Mouse (Mus musculus): ENCODE results near the gene Gucy1b2. TPM values are rescaled to one million over a fixed set of nuclear protein-coding genes. Genes with fewer than 3 reads are reported as not detected.

The Gucy1b2 gene
- polyA plus RNA-seq, 1 experiment from 2014 or later, result 0.06 TPM

DNA sequence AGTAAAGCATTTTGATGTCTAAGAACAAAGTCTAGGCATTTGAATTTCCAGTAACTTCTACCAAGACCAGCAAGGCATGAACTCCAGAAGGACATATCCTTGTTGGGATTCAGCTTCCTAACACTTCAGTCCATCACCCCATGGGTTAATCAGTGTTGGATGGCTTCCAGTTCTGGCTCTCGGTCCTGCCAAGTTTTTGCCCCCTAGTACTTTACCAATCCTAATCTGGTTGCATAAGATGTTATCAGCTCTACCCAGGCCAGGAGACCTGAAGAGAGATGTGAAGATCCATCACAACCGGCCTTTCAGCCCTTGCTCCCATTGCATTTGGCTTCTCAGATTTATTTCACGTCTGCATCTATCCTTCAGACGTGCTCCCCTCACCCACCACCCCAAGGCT lies 33.8 kb downstream of the Gucy1b2 start:
- WGBS, result 71% methylated on average over 4 of the region's 4 CpGs
- Histone ChIP-seq H3K27me3 (replicated peaks; ENCODE audit: control insufficient read depth, insufficient read depth, low read length) (no peaks in the 10 kb centered on the region), H3K27ac (ENCODE audit: low read length) (no peak overlapping the region), H3K36me3 (ENCODE audit: control insufficient read depth, insufficient read depth, low read length) (no peaks in the 10 kb centered on the region), H3K9ac (ENCODE audit: low read depth, low read length) (no peak overlapping the region), H3K4me3 (ENCODE audit: low read length) (no peak overlapping the region), H3K9me3 (ENCODE audit: control insufficient read depth, low read length) (no peaks in the 10 kb centered on the region), H3K4me2 (ENCODE audit: low read depth, low read length) (no peak overlapping the region), H3K4me1 (ENCODE audit: control insufficient read depth, insufficient read depth, low read length) (no peaks in the 10 kb centered on the region)
- no peak for ATAC-seq

DNA sequence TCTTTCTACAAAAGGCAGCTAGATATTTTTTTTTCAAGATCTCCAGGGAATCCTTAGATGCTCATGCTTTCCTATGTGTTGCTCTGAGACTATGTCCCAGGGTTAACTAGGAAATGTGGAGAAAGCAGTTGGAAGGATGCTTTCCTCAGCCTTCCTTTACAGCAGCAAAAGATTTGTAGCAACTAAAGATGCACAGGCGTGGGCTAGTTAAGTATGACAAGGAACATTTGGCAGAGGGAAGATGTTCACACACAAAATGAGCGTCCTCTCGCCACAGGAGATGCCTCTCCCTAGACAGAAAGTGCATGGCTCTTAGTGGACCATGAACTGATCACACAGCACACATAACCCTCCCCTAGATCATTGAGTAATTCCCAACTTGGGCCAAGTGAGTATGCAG lies 38.6 kb downstream of the Gucy1b2 start:
- no peaks in the 10 kb centered on the region for H3K36me3 ChIP-seq (ENCODE audit: control insufficient read depth, insufficient read depth, low read length)
- no peaks in the 10 kb centered on the region for H3K27me3 ChIP-seq (replicated peaks; ENCODE audit: control insufficient read depth, insufficient read depth, low read length)
- H3K4me1 ChIP-seq (ENCODE audit: control insufficient read depth, insufficient read depth, low read length), result no peaks in the 10 kb centered on the region
- no peak overlapping the region for H3K9ac ChIP-seq (ENCODE audit: low read depth, low read length)
- 80% methylated on average over 3 of the region's 3 CpGs for WGBS
- H3K27ac ChIP-seq (ENCODE audit: low read length), result no peak overlapping the region
- H3K4me2 ChIP-seq (ENCODE audit: low read depth, low read length), result no peak overlapping the region
- H3K4me3 ChIP-seq (ENCODE audit: low read length), result no peak overlapping the region
- no peak for ATAC-seq
- no peaks in the 10 kb centered on the region for H3K9me3 ChIP-seq (ENCODE audit: control insufficient read depth, low read length)

DNA sequence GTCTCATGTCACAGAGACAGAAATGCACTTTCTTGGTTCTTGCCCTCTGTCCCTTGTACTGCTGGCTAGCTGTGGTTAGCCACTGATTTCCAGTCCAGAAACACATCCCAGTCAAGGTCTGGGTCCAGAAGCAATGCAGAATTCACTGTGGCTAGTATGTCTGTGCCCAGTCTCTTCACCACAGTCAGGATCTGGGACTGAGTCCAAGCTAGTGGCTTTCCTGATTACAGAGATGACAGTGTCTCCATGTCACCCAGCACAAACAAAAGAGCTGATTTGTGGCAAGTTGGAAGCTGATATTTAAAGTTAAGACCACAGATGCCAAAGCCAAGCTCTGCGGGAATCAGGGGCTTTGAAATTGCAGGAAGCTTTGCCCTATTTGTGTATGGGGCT lies 39.4 kb downstream of the Gucy1b2 start:
- no peak for ATAC-seq
- Histone ChIP-seq H3K27ac (ENCODE audit: low read length) (no peak overlapping the region), H3K4me3 (ENCODE audit: low read length) (no peak overlapping the region), H3K4me1 (ENCODE audit: control insufficient read depth, insufficient read depth, low read length) (no peaks in the 10 kb centered on the region), H3K9me3 (ENCODE audit: control insufficient read depth, low read length) (no peaks in the 10 kb centered on the region), H3K36me3 (ENCODE audit: control insufficient read depth, insufficient read depth, low read length) (no peaks in the 10 kb centered on the region), H3K4me2 (ENCODE audit: low read depth, low read length) (no peak overlapping the region), H3K9ac (ENCODE audit: low read depth, low read length) (no peak overlapping the region), H3K27me3 (replicated peaks; ENCODE audit: control insufficient read depth, insufficient read depth, low read length) (no peaks in the 10 kb centered on the region)
- WGBS, result 56% methylated on average over 1 of the region's 1 CpGs

DNA sequence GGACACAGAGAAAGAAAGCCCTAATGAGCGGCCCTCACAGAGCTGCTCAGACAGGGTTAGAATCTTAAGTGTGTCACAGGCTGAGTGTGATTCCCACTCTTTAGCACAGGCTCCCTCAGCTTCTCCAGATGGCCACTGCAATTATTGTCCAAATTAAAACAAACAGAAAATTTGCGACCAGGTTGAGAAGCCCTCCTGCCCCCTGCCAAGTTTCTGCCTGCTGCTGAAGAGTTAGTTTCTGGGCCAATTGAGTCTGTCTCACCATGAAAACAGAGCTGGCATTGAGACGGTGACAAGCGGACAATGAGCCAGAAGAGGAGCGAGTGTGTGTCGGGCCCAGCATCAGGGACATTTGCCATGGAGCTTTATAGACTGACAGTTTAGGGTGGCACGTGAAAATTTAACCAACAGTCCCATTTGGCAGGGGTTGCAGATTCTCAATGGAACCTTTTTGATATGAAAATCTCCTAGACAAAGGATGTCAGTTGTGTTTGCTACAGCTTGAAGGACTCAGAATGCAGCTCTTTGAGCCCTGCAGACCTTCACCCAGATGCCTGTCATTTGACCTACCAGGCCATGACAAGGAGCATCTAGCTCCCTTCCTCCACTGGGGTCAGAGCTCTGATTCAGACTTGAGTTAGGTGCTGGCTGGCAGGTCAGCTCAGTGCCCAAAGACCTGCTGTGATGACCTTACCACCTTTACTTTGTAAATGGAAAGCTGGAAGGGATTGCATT lies 39.9 kb downstream of the Gucy1b2 start:
- Histone ChIP-seq H3K27me3 (replicated peaks; ENCODE audit: control insufficient read depth, insufficient read depth, low read length) (no peaks in the 10 kb centered on the region), H3K4me3 (ENCODE audit: low read length) (no peak overlapping the region), H3K36me3 (ENCODE audit: control insufficient read depth, insufficient read depth, low read length) (no peaks in the 10 kb centered on the region)

DNA sequence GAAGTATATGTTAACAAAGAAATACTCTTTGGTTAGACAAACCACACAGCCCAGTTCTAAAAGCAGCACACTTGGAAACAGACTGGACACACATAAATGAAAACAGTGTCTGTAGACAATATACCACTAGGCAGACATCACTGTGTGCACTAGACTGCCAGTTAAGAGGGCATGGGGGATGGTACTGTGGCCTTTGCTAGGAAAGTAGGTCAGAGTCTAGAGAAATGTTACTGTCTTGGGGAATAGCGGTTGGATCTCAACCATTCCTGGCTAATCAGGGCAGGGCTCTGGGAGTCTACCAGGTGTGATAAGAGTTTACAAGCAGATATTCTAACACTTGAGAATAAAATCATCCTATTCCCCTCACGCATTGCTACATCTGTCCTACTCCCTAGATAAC lies 60.7 kb downstream of the Gucy1b2 start:
- Histone ChIP-seq H3K36me3 (ENCODE audit: control insufficient read depth, insufficient read depth, low read length) (no peaks in the 10 kb centered on the region), H3K27me3 (replicated peaks; ENCODE audit: control insufficient read depth, insufficient read depth, low read length) (no peaks in the 10 kb centered on the region), H3K4me2 (ENCODE audit: low read depth, low read length) (no peak overlapping the region), H3K9me3 (ENCODE audit: control insufficient read depth, low read length) (no peaks in the 10 kb centered on the region), H3K27ac (ENCODE audit: low read length) (no peak overlapping the region), H3K4me3 (ENCODE audit: low read length) (no peak overlapping the region), H3K9ac (ENCODE audit: low read depth, low read length) (no peak overlapping the region), H3K4me1 (ENCODE audit: control insufficient read depth, insufficient read depth, low read length) (no peaks in the 10 kb centered on the region)
- no peak for ATAC-seq
- 82% methylated on average over 2 of the region's 2 CpGs for WGBS

More for the DNA sequence above, 39.9 kb downstream of the Gucy1b2 start:
- H3K9ac ChIP-seq (ENCODE audit: low read depth, low read length), result no peak overlapping the region
- 66% methylated on average over 7 of the region's 7 CpGs for WGBS
- no peaks in the 10 kb centered on the region for H3K4me1 ChIP-seq (ENCODE audit: control insufficient read depth, insufficient read depth, low read length)
- no peaks in the 10 kb centered on the region for H3K9me3 ChIP-seq (ENCODE audit: control insufficient read depth, low read length)
- H3K27ac ChIP-seq (ENCODE audit: low read length), result no peak overlapping the region
- no peak overlapping the region for H3K4me2 ChIP-seq (ENCODE audit: low read depth, low read length)
- no peak for ATAC-seq

DNA sequence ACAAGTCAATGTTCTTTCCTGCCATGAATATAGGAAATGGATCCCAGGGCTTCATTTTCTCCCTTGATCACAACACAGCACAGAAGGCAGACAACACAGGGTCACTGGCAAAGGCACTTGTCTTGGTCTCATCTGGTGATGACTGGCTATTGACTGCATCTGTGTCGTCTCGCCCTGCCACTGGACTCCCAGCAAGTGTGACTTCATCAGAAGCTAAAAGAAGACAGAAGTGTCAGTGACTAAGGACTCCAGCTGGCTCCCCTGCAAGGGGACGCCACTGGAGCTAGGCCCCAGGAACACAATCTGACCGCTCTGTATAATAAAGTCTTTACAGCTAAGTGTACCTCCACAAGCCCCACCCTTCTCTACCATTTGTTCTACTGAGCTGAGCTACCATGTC lies 63.3 kb downstream of the Gucy1b2 start:
- H3K27ac ChIP-seq (ENCODE audit: low read length), result no peak overlapping the region
- no peak overlapping the region for H3K4me3 ChIP-seq (ENCODE audit: low read length)
- H3K27me3 ChIP-seq (replicated peaks; ENCODE audit: control insufficient read depth, insufficient read depth, low read length), result no peaks in the 10 kb centered on the region
- no peak overlapping the region for H3K9ac ChIP-seq (ENCODE audit: low read depth, low read length)
- no peaks in the 10 kb centered on the region for H3K36me3 ChIP-seq (ENCODE audit: control insufficient read depth, insufficient read depth, low read length)
- H3K9me3 ChIP-seq (ENCODE audit: control insufficient read depth, low read length), result no peaks in the 10 kb centered on the region
- H3K4me1 ChIP-seq (ENCODE audit: control insufficient read depth, insufficient read depth, low read length), result 0 out of 2 replicates have a peak, but pooled peaks cover 3% of the 10 kb centered on the region
- no peak for ATAC-seq
- no peak overlapping the region for H3K4me2 ChIP-seq (ENCODE audit: low read depth, low read length)
- WGBS, result 76% methylated on average over 4 of the region's 4 CpGs

DNA sequence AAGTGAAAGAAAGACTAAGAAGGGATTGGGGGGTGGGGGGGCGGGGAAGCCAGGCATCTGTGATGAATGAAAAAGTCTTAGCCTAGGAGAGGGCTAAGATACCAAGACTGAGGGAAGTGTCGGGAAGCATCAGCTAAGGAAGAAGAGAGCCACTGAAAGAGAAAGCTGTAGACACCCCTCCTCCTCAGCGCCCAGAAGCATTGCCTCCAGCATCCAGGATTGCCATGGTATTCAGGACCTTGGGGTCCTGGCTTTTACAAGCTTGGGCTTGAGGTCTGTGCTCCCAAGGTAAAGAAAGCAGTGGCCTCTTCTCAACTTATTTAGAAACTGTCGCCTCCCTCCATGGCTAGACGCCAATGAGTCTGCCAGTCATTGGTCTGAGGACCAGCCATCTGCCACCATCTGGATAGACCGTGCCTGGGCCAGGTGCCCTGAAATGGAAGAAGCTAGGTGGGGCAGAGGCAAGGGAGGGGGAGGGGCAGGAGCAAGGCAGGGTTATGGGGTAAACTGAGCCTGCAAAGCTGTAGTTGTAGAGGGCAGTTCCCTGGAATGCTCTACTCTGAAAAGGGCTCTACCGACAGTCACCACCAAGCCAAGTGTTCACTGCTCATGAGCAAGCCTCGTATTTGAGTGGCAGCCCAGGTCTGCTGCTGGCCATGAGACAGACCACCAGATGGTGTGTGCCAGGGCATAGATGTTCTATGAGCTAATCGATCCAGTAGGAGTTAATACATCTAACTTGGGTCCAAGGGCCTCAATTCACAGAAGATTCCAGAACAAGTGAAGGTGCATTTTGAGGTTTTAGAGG lies 66.2 kb downstream of the Gucy1b2 start:
- no peaks in the 10 kb centered on the region for H3K36me3 ChIP-seq (ENCODE audit: control insufficient read depth, insufficient read depth, low read length)
- H3K9me3 ChIP-seq (ENCODE audit: control insufficient read depth, low read length), result no peaks in the 10 kb centered on the region
- H3K27me3 ChIP-seq (replicated peaks; ENCODE audit: control insufficient read depth, insufficient read depth, low read length), result no peaks in the 10 kb centered on the region
- H3K4me1 ChIP-seq (ENCODE audit: control insufficient read depth, insufficient read depth, low read length), result 0 out of 2 replicates have a peak, but pooled peaks cover 3% of the 10 kb centered on the region
- 77% methylated on average over 9 of the region's 9 CpGs for WGBS
- no peak overlapping the region for H3K9ac ChIP-seq (ENCODE audit: low read depth, low read length)
- H3K4me3 ChIP-seq (ENCODE audit: low read length), result no peak overlapping the region
- no peak for ATAC-seq
- no peak overlapping the region for H3K27ac ChIP-seq (ENCODE audit: low read length)
- H3K4me2 ChIP-seq (ENCODE audit: low read depth, low read length), result no peak overlapping the region

DNA sequence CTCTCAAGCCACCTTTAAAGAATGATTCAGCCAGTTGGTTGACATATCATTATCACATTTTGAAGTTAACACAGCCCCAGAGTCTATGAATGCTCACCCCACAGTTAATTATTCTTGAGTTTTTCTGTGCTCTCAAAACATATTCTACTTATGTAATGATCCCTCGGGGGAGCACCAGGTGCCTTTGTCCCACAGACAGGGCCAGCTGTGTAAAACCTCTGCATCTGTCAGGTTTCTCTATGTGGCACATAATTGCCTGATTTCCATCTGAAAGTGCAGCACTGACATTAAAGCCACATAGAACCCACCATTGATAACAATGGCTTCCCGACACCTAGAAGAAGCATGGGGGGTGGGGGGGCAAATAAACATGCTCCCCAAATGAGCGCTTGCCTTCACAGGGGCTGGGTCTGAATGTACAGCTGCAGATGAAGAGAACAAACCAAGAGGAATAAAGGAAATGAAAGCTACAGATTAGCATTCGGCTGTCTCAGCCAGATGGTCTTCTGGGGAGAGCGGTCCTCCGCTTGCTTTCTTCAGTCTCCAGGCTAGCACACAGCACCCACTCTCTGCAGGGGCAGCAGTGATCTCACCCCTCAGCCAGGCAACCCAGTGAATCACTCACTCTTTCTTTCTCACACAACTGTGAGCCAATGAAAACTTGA lies 66.9 kb downstream of the Gucy1b2 start:
- 66% methylated on average over 6 of the region's 6 CpGs for WGBS

DNA sequence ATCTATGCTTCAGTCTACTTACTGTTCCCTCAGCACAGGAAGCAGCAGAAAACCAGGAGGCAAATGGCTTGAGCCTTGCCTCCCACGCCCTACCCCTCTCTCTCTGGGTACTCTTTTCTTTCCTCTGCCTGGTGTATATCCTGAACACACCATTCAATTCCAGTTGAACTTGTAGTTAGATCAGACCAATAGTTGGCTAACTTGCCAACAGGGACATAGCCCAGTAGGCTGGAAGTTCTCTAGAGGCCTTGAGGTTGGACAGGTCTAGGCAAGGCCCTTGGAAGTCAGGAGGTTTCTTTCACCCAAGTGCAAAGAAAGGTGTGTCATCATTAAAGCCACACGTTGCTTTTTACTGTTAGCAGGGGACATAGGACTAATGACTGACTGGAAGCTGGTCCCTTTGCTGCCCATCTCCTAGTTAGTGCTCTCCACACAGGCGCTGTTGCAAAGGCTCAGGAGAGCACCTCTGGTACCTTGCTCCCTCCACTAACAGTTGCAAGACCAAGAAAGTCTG lies 72.2 kb downstream of the Gucy1b2 start:
- Histone ChIP-seq H3K9ac (ENCODE audit: low read depth, low read length) (no peak overlapping the region), H3K4me2 (ENCODE audit: low read depth, low read length) (no peak overlapping the region), H3K27me3 (replicated peaks; ENCODE audit: control insufficient read depth, insufficient read depth, low read length) (no peaks in the 10 kb centered on the region), H3K4me3 (ENCODE audit: low read length) (no peak overlapping the region), H3K9me3 (ENCODE audit: control insufficient read depth, low read length) (no peaks in the 10 kb centered on the region), H3K36me3 (ENCODE audit: control insufficient read depth, insufficient read depth, low read length) (no peaks in the 10 kb centered on the region), H3K4me1 (ENCODE audit: control insufficient read depth, insufficient read depth, low read length) (no peaks in the 10 kb centered on the region), H3K27ac (ENCODE audit: low read length) (no peak overlapping the region)
- 79% methylated on average over 3 of the region's 3 CpGs for WGBS
- ATAC-seq, result no peak

More for the DNA sequence above, 66.9 kb downstream of the Gucy1b2 start:
- Histone ChIP-seq H3K9ac (ENCODE audit: low read depth, low read length) (no peak overlapping the region), H3K36me3 (ENCODE audit: control insufficient read depth, insufficient read depth, low read length) (no peaks in the 10 kb centered on the region), H3K9me3 (ENCODE audit: control insufficient read depth, low read length) (no peaks in the 10 kb centered on the region), H3K27ac (ENCODE audit: low read length) (no peak overlapping the region), H3K27me3 (replicated peaks; ENCODE audit: control insufficient read depth, insufficient read depth, low read length) (no peaks in the 10 kb centered on the region), H3K4me1 (ENCODE audit: control insufficient read depth, insufficient read depth, low read length) (0 out of 2 replicates have a peak, but pooled peaks cover 3% of the 10 kb centered on the region), H3K4me2 (ENCODE audit: low read depth, low read length) (no peak overlapping the region), H3K4me3 (ENCODE audit: low read length) (no peak overlapping the region)
- no peak for ATAC-seq
